Comparison of ENCODE assay signal across 14 mouse cellular contexts in the genomic region with DNA sequence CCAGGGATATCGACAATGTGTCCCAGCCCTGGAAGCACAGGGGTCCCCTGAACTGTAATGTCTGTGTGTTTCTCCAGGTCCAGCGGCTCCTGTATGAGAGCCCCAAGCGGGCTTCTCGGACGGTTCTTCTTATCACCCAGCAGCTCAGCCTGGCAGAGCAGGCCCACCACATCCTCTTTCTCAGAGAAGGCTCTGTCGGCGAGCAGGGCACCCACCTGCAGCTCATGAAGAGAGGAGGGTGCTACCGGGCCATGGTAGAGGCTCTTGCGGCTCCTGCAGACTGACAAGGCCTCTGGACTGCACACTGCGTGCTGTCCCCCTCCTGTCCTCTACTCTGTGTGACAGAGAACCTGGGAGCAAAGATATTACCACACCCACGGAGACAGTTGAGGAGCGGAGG. TPM values are rescaled to one million over a fixed set of nuclear protein-coding genes. Genes with fewer than 3 reads are reported as not detected.
DNase-seq lines count a peak whose midpoint lies in the region; ATAC-seq and TF ChIP-seq lines count a peak whose summit lies in the region.
"Had no signal": no experiment of that assay in that cellular context is flagged by ENCODE, and none has a peak within 500 bp of the region (broad histone marks: within the 10 kb centered on the region; RNA-seq: fewer than 3 reads in every experiment).

No protein-coding gene starts in this region.

- no peak for TF ChIP-seq POLR2A in spleen, adult 2 months (IDR thresholded peaks at IDR 0.05; ENCODE audit: low read depth, low read length)

- no peaks in the 10 kb centered on the region for H3K36me3 ChIP-seq in heart, embryonic 11.5 days (ENCODE audit: control insufficient read depth, insufficient read depth, low read length)
- peaks cover 41% of the 10 kb centered on the region for H3K36me3 ChIP-seq in spleen, adult 2 months (ENCODE audit: control insufficient read depth, insufficient read depth, low read length)
- H3K36me3 ChIP-seq: embryonic facial prominence, embryonic 15.5 days; neural tube, embryonic 12.5 days had no signal

- no peak overlapping the region for H3K27ac ChIP-seq in heart, embryonic 11.5 days (ENCODE audit: low read depth, low read length)
- peak overlapping the region; percentile 91 for H3K27ac ChIP-seq in spleen, adult 2 months (ENCODE audit: insufficient read depth, low read length)
- H3K27ac ChIP-seq: embryonic facial prominence, embryonic 15.5 days; neural tube, embryonic 12.5 days had no signal

- no peak for ATAC-seq in heart, embryonic 11.5 days (replicated peaks; ENCODE audit: insufficient number of reproducible peaks, low FRiP score, low TSS enrichment)

- intact Hi-C loops in gastrocnemius, postnatal 14 days (cut with DNase I; ENCODE audit: low total_unique reads): no loop called here

- H3K9me3 ChIP-seq in heart, embryonic 11.5 days (replicated peaks; ENCODE audit: control insufficient read depth, low read length): no peaks in the 10 kb centered on the region
- H3K9me3 ChIP-seq: embryonic facial prominence, embryonic 15.5 days; neural tube, embryonic 12.5 days had no signal

- 26% methylated on average over 12 of the region's 12 CpGs for WGBS in heart, embryonic 11.5 days (ENCODE audit: insufficient replicate concordance)
- WGBS in spleen, adult 2 months: 12% methylated on average over 12 of the region's 12 CpGs

- peaks cover 2% of the 10 kb centered on the region; the same call in 1 of the 2 replicates for H3K4me1 ChIP-seq in heart, embryonic 11.5 days (ENCODE audit: control insufficient read depth, insufficient read depth, low read length)
- H3K4me1 ChIP-seq in spleen, adult 2 months (ENCODE audit: control insufficient read depth, insufficient read depth, insufficient read length): peaks cover 11% of the 10 kb centered on the region; the same call in 1 of the 2 replicates

- 0 out of 2 replicates have a peak overlapping the region, but pooled peaks have one; percentile 10 for H3K4me3 ChIP-seq in heart, embryonic 11.5 days (ENCODE audit: low read depth, low read length)
- H3K4me3 ChIP-seq in spleen, adult 2 months (ENCODE audit: extremely low read depth, insufficient read depth, insufficient read length): peak overlapping the region; percentile 33

- TF ChIP-seq CTCF in spleen, adult 2 months (IDR thresholded peaks at IDR 0.05; ENCODE audit: extremely low read depth, insufficient read depth, insufficient read length, insufficient replicate concordance): no peak

- H3K4me2 ChIP-seq in heart, embryonic 11.5 days: no peak overlapping the region

- peaks cover 94% of the 10 kb centered on the region for H3K27me3 ChIP-seq in heart, embryonic 11.5 days (ENCODE audit: control insufficient read depth, insufficient read depth, low read length)
- H3K27me3 ChIP-seq in spleen, adult 2 months (ENCODE audit: control insufficient read depth, insufficient read depth, low read length): no peaks in the 10 kb centered on the region

- H3K9ac ChIP-seq in heart, embryonic 11.5 days (ENCODE audit: low read depth, low read length): no peak overlapping the region
- H3K9ac ChIP-seq: embryonic facial prominence, embryonic 15.5 days; neural tube, embryonic 12.5 days had no signal

- no peak for DNase-seq in heart, postnatal 4 days
- peak; percentile 73 to 75 for DNase-seq in B cell, adult 2 months
- DNase-seq in induced T-regulatory cell, adult 2 months (ENCODE audit: low read depth): peak; percentile 88
- DNase-seq in spleen, adult 2 months (ENCODE audit: low read depth in 1 of 2, low spot score in 2 of 2): peak; percentile 62 to 74
- no peak for DNase-seq in gastrocnemius, postnatal 14 days
- no peak for DNase-seq in embryo, embryonic 11 days
- DNase-seq in lung, adult 18-20 months: no peak
- DNase-seq: gastrocnemius, postnatal 36 days; kidney, adult 11 months; layer of hippocampus, postnatal 36 days; lung, adult 2 months had no signal

RNA-seq across cellular contexts. Expression of a gene that starts 1.0 kb away (rescaled TPM):
- 1.5 and 2.5 TPM in 2 replicates for polyA plus RNA-seq in heart, embryonic 11.5 days (2014; fragmentation: Nextera tagmentation; extraction: Ambion mirVana)
- total RNA-seq in heart, postnatal 4 days (2021): 1 to 10 TPM; 3.7 to 7.0 TPM
- 260 and 307 TPM in 2 replicates for polyA plus RNA-seq in spleen, adult 2 months (2012; rRNA removed)
- total RNA-seq in gastrocnemius, postnatal 14 days (2021): 1 to 10 TPM; 2.9 to 3.4 TPM

RNA-seq across cellular contexts. Expression of a gene that starts 6.8 kb away (rescaled TPM):
- 0.44 and 1.4 TPM in 2 replicates for polyA plus RNA-seq in heart, embryonic 11.5 days (2014; fragmentation: Nextera tagmentation; extraction: Ambion mirVana)
- total RNA-seq in heart, postnatal 4 days (2021): 10 to 100 TPM; 10.7 to 12.3 TPM
- polyA plus RNA-seq in spleen, adult 2 months (2012; rRNA removed): 83.0 and 111 TPM in 2 replicates
- total RNA-seq in gastrocnemius, postnatal 14 days (2021): 1 to 10 TPM; 4.7 to 5.3 TPM

RNA-seq across cellular contexts. Expression of a gene that starts 8.9 kb away (rescaled TPM):
- polyA plus RNA-seq in heart, embryonic 11.5 days (2014; fragmentation: Nextera tagmentation; extraction: Ambion mirVana): 0.42 and 0.59 TPM in 2 replicates
- total RNA-seq in heart, postnatal 4 days (2021): 1 to 10 TPM; 2.5 to 3.8 TPM
- 159 and 225 TPM in 2 replicates for polyA plus RNA-seq in spleen, adult 2 months (2012; rRNA removed)
- total RNA-seq in gastrocnemius, postnatal 14 days (2021): 1 to 10 TPM; 1.8 to 2.0 TPM

RNA-seq across cellular contexts. Expression of a gene that starts 9.1 kb away (rescaled TPM):
- 0.63 and 0.86 TPM in 2 replicates for polyA plus RNA-seq in heart, embryonic 11.5 days (2014; fragmentation: Nextera tagmentation; extraction: Ambion mirVana)
- total RNA-seq in heart, postnatal 4 days (2021): 1 to 10 TPM; 4.8 to 5.4 TPM
- 144 and 178 TPM in 2 replicates for polyA plus RNA-seq in spleen, adult 2 months (2012; rRNA removed)
- total RNA-seq in gastrocnemius, postnatal 14 days (2021): 1 to 10 TPM; 1.7 to 2.6 TPM

RNA-seq across cellular contexts. Expression of a gene that starts 42.2 kb away (rescaled TPM):
- polyA plus RNA-seq in heart, embryonic 11.5 days (2014; fragmentation: Nextera tagmentation; extraction: Ambion mirVana): not detected in 2 replicates
- under 1 TPM; 0.23 to 0.38 TPM for total RNA-seq in heart, postnatal 4 days (2021)
- polyA plus RNA-seq in spleen, adult 2 months (2012; rRNA removed): 318 and 334 TPM in 2 replicates
- total RNA-seq in gastrocnemius, postnatal 14 days (2021): under 1 TPM in 1 of 2 experiments, not detected in 1; 0.13 TPM
- polyA plus RNA-seq: neural tube, embryonic 12.5 days had no signal

Comparison
In these comparisons a context has a peak if more than half of its experiments do, and no peak if none do; other contexts are left out.
1. DNase-seq: peak in B cell, adult 2 months (2 of 2), induced T-regulatory cell, adult 2 months (single experiment) and spleen, adult 2 months (2 of 2); none in heart, postnatal 4 days (single experiment), gastrocnemius, postnatal 14 days (single experiment), embryo, embryonic 11 days (single experiment) and lung, adult 18-20 months (0 of 2).